Mouse (Mus musculus) intestine, postnatal 0 days (tissue): ENCODE measurements at regions not wholly inside any gene's neighbourhood (a gene's known extent, or its start where the extent isn't known, plus 50 kb on each side); places are given as distances from the start of the nearest gene placed in this dataset.

Experiments used
- ATAC-seq: fragments of 200-750 bp; cut with Nextera tagmentation; 2 replicates; pipeline ENCODE4 v1.8.0; 2017; ENCODE audit warnings: mild to moderate bottlenecking, moderate TSS enrichment, moderate library complexity
- H3K27ac ChIP-seq: fragments of 300-500 bp; sonication (generic); 2 replicates; pipeline ENCODE4 v1.5.1; 2014; ENCODE audit warnings: mild to moderate bottlenecking, low read depth, low read length, moderate library complexity
- H3K27me3 ChIP-seq: fragments of 300-500 bp; sonication (generic); replicated peaks from 2 replicates; pipeline ENCODE4 v1.6.1; 2014; ENCODE audit warnings: low read length, mixed read lengths; ENCODE audit not compliant: control insufficient read depth, insufficient read depth
- H3K36me3 ChIP-seq: fragments of 300-500 bp; sonication (generic); 2 replicates; pipeline ENCODE4 v1.6.1; 2014; ENCODE audit warnings: mild to moderate bottlenecking, moderate library complexity; ENCODE audit not compliant: control insufficient read depth, insufficient read depth
- H3K4me1 ChIP-seq: fragments of 300-500 bp; sonication (generic); replicated peaks from 2 replicates; pipeline ENCODE4 v1.6.1; 2014; ENCODE audit warnings: antibody characterized with exemption, low read length, mixed read lengths; ENCODE audit not compliant: control insufficient read depth, insufficient read depth
- H3K4me2 ChIP-seq: fragments of 300-500 bp; sonication (generic); replicated peaks from 2 replicates; pipeline ENCODE4 v1.6.1; 2014; ENCODE audit warnings: low read depth, mild to moderate bottlenecking, moderate library complexity
- H3K4me3 ChIP-seq: fragments of 300-500 bp; sonication (generic); 2 replicates; pipeline ENCODE4 v1.5.1; 2014; ENCODE audit warnings: low read depth, low read length
- H3K9ac ChIP-seq: fragments of 300-500 bp; sonication (generic); 2 replicates; pipeline ENCODE4 v1.6.1; 2014; ENCODE audit warnings: mild to moderate bottlenecking, low read depth, low read length
- H3K9me3 ChIP-seq: fragments of 300-500 bp; sonication (generic); 2 replicates; pipeline ENCODE4 v1.6.1; 2016; ENCODE audit warnings: mixed run types; ENCODE audit not compliant: control insufficient read depth
- CTCF ChIP-seq: sonication (generic); IDR thresholded peaks from 2 replicates; pipeline ENCODE4 v1.5.1; 2016; ENCODE audit warnings: low read depth, mild to moderate bottlenecking, control low read depth, antibody characterized with exemption, moderate library complexity
- WGBS: fragments of 180-500 bp; shearing (Covaris S2); extraction: QIAGEN DNeasy Blood & Tissue Kit; methylation state at CpG from one replicate; pipeline ENCODE4 v1.1.7; 2014; 5-methylcytosine and 5-hydroxymethylcytosine counted together

DNA sequence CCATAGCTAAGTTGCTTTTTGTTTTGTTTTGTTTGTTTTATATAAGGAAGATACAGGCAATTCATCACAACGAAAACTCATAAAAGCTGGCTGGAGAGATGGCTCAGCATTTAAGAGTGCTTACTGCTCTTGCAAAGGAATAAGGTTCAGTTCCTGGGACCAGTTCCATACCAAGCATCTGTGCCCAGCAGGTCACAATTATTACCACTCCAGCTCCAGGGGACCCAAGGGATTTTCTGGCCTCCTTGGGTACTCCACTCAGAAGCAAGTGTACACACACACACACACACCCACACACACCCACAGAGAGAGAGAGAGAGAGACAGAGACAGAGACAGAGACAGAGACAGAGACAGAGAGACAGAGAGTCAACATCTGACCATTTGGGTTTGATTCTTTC lies 359.6 kb upstream of the Trib2 start:
- Histone ChIP-seq H3K4me3 (no peak overlapping the region), H3K27ac (no peak overlapping the region), H3K36me3 (no peaks in the 10 kb centered on the region), H3K9ac (no peak overlapping the region), H3K27me3 (no peaks in the 10 kb centered on the region), H3K4me1 (no peaks in the 10 kb centered on the region), H3K4me2 (no peak overlapping the region), H3K9me3 (no peaks in the 10 kb centered on the region)
- no peak for TF ChIP-seq CTCF
- no peak for ATAC-seq
- 97% methylated on average over 1 of the region's 1 CpGs for WGBS

DNA sequence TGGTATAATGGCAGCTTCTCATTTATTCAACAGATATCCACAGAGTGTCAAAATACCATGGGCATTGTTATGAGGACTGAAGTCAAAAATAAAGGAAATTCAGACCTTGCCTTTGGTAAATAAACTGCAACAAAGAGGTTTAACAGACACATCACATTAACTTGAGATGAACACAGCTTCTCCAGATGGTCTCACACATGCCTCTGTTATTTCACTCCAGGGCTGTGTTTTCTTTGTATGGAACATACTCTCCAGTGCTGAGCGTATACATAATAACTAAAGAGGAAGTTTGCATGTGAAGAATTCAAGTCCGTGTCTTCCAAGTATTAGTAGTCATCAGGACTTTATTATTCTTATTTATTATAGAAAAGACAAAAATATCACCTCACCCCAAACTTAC lies 355.5 kb upstream of the Trib2 start:
- Histone ChIP-seq H3K4me3 (no peak overlapping the region), H3K36me3 (no peaks in the 10 kb centered on the region), H3K27me3 (no peaks in the 10 kb centered on the region), H3K4me1 (no peaks in the 10 kb centered on the region), H3K27ac (no peak overlapping the region), H3K9ac (no peak overlapping the region), H3K9me3 (no peaks in the 10 kb centered on the region), H3K4me2 (no peak overlapping the region)
- no peak for TF ChIP-seq CTCF
- WGBS = 60% methylated on average over 2 of the region's 2 CpGs
- ATAC-seq = no peak

DNA sequence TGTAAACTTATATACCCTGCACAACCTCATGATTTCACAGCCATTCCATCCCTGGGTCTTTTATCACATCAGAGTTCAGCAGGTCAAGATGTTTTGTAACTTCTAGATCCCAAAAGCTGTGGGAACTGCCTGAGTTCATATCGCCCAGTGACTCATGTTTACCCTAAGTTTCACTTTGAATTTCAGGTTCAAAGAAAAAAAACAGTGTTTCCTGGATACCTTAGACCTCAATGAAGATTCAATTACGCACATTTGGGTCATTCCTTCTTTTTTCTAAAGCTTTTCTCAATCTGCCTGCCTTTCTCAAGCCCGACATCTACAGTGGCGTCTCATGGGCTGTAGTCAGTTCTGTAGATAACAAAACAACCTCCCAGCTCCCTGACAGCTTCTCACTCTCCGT lies 354.9 kb upstream of the Trib2 start:
- Histone ChIP-seq H3K4me3 (no peak overlapping the region), H3K4me1 (no peaks in the 10 kb centered on the region), H3K9me3 (no peaks in the 10 kb centered on the region), H3K36me3 (no peaks in the 10 kb centered on the region), H3K9ac (no peak overlapping the region), H3K4me2 (no peak overlapping the region), H3K27ac (no peak overlapping the region), H3K27me3 (no peaks in the 10 kb centered on the region)
- TF ChIP-seq CTCF = no peak
- WGBS = 63% methylated on average over 5 of the region's 5 CpGs
- ATAC-seq = no peak

DNA sequence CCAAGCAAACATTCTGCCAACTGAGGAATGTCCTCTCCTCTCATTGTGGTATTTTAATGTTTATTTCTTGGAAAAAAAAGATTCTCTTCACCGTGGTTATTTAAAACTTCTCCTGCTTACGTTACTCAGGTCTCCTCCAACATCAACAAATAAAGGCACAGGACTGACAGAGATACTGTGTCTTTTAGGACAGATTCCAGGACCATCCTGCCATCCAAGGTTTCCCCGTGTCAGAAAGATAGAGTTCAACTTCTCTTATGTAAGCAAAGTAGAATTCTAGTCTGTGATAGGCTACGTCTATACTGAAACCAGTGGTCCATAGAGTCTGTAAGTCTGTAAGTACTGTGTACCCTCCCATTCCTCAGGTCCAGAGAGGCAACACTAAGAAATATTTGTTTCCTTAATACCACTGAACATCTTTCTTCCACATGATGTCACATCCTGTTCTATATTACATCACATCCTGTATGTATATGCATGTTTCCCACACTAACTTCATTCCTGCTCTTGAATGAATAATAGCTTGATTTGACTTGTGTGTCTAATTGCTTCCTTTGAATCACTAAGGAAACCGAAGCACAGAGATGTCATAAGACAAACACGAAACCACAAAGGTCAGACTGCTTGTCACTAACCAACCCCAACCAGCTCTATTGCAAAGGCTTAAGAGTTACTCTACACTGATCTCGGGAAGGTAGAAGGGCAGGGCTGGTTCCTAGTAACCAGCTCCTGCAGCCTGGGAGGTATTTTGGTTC lies 353.2 kb upstream of the Trib2 start:
- H3K27me3 ChIP-seq = no peaks in the 10 kb centered on the region
- H3K27ac ChIP-seq = no peak overlapping the region
- TF ChIP-seq CTCF = no peak
- no peak overlapping the region for H3K9ac ChIP-seq
- ATAC-seq = no peak
- no peak overlapping the region for H3K4me3 ChIP-seq
- no peak overlapping the region for H3K4me2 ChIP-seq
- no peaks in the 10 kb centered on the region for H3K9me3 ChIP-seq
- 62% methylated on average over 7 of the region's 7 CpGs for WGBS
- H3K4me1 ChIP-seq = no peaks in the 10 kb centered on the region
- H3K36me3 ChIP-seq = no peaks in the 10 kb centered on the region

DNA sequence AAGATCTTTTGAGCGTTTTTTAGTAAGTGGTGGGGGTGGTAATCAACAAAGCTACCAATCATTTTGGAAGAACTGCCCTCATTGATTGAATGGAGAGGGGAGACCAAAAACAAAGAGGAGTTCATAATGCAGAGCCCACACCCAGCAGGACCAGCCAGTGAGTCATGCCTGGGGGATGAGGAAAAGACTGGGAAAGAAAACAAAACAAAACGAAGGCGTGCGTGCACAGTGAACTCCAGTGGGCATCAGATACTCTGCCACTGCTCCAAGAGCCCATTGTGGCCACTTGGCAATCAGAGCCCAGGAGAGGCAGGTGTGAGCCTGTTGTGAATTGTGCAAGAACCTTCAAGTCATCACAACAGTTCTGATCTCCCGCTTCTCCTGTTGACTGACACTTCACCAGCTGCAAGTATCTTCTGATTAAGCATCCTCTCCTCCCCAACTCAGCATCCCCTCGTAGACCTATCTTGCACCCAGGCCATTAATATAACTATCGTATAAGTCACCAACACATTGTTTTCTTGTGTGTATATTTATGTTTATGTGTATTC lies 351.1 kb upstream of the Trib2 start:
- Histone ChIP-seq H3K4me1 (no peaks in the 10 kb centered on the region), H3K27ac (no peak overlapping the region), H3K4me2 (no peak overlapping the region), H3K9ac (no peak overlapping the region), H3K9me3 (no peaks in the 10 kb centered on the region), H3K36me3 (no peaks in the 10 kb centered on the region), H3K27me3 (no peaks in the 10 kb centered on the region), H3K4me3 (no peak overlapping the region)
- ATAC-seq = no peak
- 67% methylated on average over 7 of the region's 7 CpGs for WGBS
- TF ChIP-seq CTCF = no peak

DNA sequence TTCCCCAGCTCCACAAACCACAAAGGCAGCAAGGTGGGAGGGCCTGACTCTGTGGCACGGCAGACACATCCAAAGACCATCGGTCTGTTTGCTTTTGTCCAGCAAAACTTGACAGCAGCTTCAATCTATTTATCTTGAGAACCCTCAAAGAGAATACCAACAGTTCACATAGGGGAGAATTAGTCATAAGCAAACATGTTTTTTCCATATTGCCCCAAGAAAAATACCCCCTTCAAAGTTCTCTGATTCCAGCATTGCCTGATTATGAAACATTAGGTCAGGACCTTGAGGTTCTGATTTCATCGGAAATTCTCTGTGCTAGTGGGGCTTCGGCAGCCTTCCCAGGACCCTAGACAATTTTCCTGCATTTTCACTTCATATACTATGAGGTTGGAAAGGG lies 348.4 kb upstream of the Trib2 start:
- no peak overlapping the region for H3K4me2 ChIP-seq
- H3K9me3 ChIP-seq = no peaks in the 10 kb centered on the region
- no peaks in the 10 kb centered on the region for H3K36me3 ChIP-seq
- WGBS = 56% methylated on average over 4 of the region's 4 CpGs
- H3K4me1 ChIP-seq = no peaks in the 10 kb centered on the region
- no peak for TF ChIP-seq CTCF
- no peaks in the 10 kb centered on the region for H3K27me3 ChIP-seq
- H3K9ac ChIP-seq = no peak overlapping the region
- H3K4me3 ChIP-seq = no peak overlapping the region
- no peak overlapping the region for H3K27ac ChIP-seq
- ATAC-seq = no peak
